Mouse (Mus musculus) liver, adult 2 months (tissue): ENCODE measurements at regions not wholly inside any gene's neighbourhood (a gene's known extent, or its start where the extent isn't known, plus 50 kb on each side); places are given as distances from the start of the nearest gene placed in this dataset.

Experiments used
- DNase-seq: peaks from one replicate; pipeline ENCODE4 v3.0.0-alpha.2; 2011; ENCODE audit warnings: low read depth, low spot score; ENCODE audit errors: extremely low read depth
- H3K27ac ChIP-seq: fragments of 200-500 bp; replicated peaks from 2 replicates; pipeline ENCODE4 v1.5.1; 2012; ENCODE audit warnings: low read depth, mild to moderate bottlenecking, control low read depth, inconsistent platforms, low read length; ENCODE audit not compliant: insufficient read depth
- H3K27me3 ChIP-seq: fragments of 200-500 bp; 2 replicates; pipeline ENCODE4 v1.6.1; 2012; ENCODE audit warnings: mild to moderate bottlenecking, moderate library complexity, low read length, inconsistent platforms; ENCODE audit not compliant: control insufficient read depth, insufficient read depth
- H3K36me3 ChIP-seq: fragments of 200-500 bp; 2 replicates; pipeline ENCODE4 v1.6.1; 2012; ENCODE audit warnings: low read length, inconsistent platforms; ENCODE audit not compliant: control insufficient read depth, insufficient read depth
- H3K4me1 ChIP-seq: fragments of 200-500 bp; 2 replicates; pipeline ENCODE4 v1.6.1; 2011; ENCODE audit warnings: low read length; ENCODE audit not compliant: control insufficient read depth, insufficient read depth
- H3K4me3 ChIP-seq: fragments of 200-500 bp; 2 replicates; pipeline ENCODE4 v1.5.1; 2011; ENCODE audit warnings: low read depth, mild to moderate bottlenecking, control low read depth, low read length, moderate library complexity; ENCODE audit not compliant: insufficient read depth
- H3K79me2 ChIP-seq: fragments of 200-500 bp; 2 replicates; pipeline ENCODE4 v1.6.1; 2012; ENCODE audit warnings: inconsistent platforms, mild to moderate bottlenecking, low read length, moderate library complexity; ENCODE audit not compliant: control insufficient read depth, insufficient read depth
- H3K9ac ChIP-seq: fragments of 200-500 bp; 2 replicates; pipeline ENCODE4 v1.6.1; 2012; ENCODE audit warnings: low read depth, mild to moderate bottlenecking, control low read depth, inconsistent platforms, low read length
- CTCF ChIP-seq: fragments of 200-500 bp; IDR thresholded peaks from 2 replicates; pipeline ENCODE4 v1.5.1; 2011; ENCODE audit warnings: low read depth, low read length, control low read depth
- POLR2A ChIP-seq: fragments of 200-500 bp; IDR thresholded peaks from 2 replicates; pipeline ENCODE4 v1.6.1; 2011; ENCODE audit warnings: low read length, control low read depth; ENCODE audit not compliant: insufficient read depth; ENCODE audit errors: extremely low read depth
- WGBS: fragments of 180-500 bp; shearing (Covaris S2); methylation state at CpG from one replicate; pipeline ENCODE4 v1.1.7; 2018; 5-methylcytosine and 5-hydroxymethylcytosine counted together

GRCm38 (mm10) chr19:21989857-21990256, 149.0 kb upstream of the Trpm3 start:
- no peaks in the 10 kb centered on the region for H3K36me3 ChIP-seq
- H3K79me2 ChIP-seq: no peaks in the 10 kb centered on the region
- H3K27ac ChIP-seq: no peak overlapping the region
- H3K27me3 ChIP-seq: no peaks in the 10 kb centered on the region
- no peak overlapping the region for H3K9ac ChIP-seq
- TF ChIP-seq CTCF (no peak), POLR2A (no peak)
- H3K4me1 ChIP-seq: no peaks in the 10 kb centered on the region
- WGBS: 81% methylated on average over 4 of the region's 4 CpGs
- no peak overlapping the region for H3K4me3 ChIP-seq
- DNase-seq: no peak

GRCm38 (mm10) chr19:21990970-21991369, 147.9 kb upstream of the Trpm3 start:
- Histone ChIP-seq H3K27ac (no peak overlapping the region), H3K79me2 (no peaks in the 10 kb centered on the region), H3K4me3 (no peak overlapping the region), H3K27me3 (no peaks in the 10 kb centered on the region), H3K4me1 (no peaks in the 10 kb centered on the region), H3K9ac (no peak overlapping the region), H3K36me3 (no peaks in the 10 kb centered on the region)
- 67% methylated on average over 4 of the region's 4 CpGs for WGBS
- TF ChIP-seq CTCF (no peak), POLR2A (no peak)
- no peak for DNase-seq

- Histone ChIP-seq H3K27ac (no peak overlapping the region), H3K9ac (no peak overlapping the region), H3K4me1 (no peaks in the 10 kb centered on the region), H3K4me3 (no peak overlapping the region), H3K36me3 (no peaks in the 10 kb centered on the region), H3K79me2 (no peaks in the 10 kb centered on the region), H3K27me3 (no peaks in the 10 kb centered on the region)
- no peak for TF ChIP-seq POLR2A
- no peak for TF ChIP-seq CTCF
- DNase-seq: no peak
Observed at GRCm38 (mm10) chr19:21991413-21991812, 147.4 kb upstream of the Trpm3 start.

GRCm38 (mm10) chr19:21999621-22000020, 139.2 kb upstream of the Trpm3 start:
- Histone ChIP-seq H3K4me1 (no peaks in the 10 kb centered on the region), H3K27ac (no peak overlapping the region), H3K4me3 (no peak overlapping the region), H3K9ac (no peak overlapping the region), H3K27me3 (no peaks in the 10 kb centered on the region), H3K36me3 (no peaks in the 10 kb centered on the region), H3K79me2 (no peaks in the 10 kb centered on the region)
- WGBS: 86% methylated on average over 5 of the region's 5 CpGs
- TF ChIP-seq POLR2A (no peak), CTCF (no peak)
- no peak for DNase-seq

- Histone ChIP-seq H3K79me2 (no peaks in the 10 kb centered on the region), H3K4me3 (no peak overlapping the region), H3K27me3 (no peaks in the 10 kb centered on the region), H3K9ac (no peak overlapping the region), H3K4me1 (no peaks in the 10 kb centered on the region), H3K36me3 (no peaks in the 10 kb centered on the region), H3K27ac (no peak overlapping the region)
- no peak for DNase-seq
- no peak for TF ChIP-seq POLR2A
- TF ChIP-seq CTCF: no peak
- 84% methylated on average over 13 of the region's 13 CpGs for WGBS
Observed at GRCm38 (mm10) chr19:22008053-22008935, 130.6 kb upstream of the Trpm3 start.

- H3K27me3 ChIP-seq: no peaks in the 10 kb centered on the region
- TF ChIP-seq CTCF: no peak
- H3K79me2 ChIP-seq: no peaks in the 10 kb centered on the region
- H3K27ac ChIP-seq: no peak overlapping the region
- no peaks in the 10 kb centered on the region for H3K36me3 ChIP-seq
- no peak for DNase-seq
- H3K4me3 ChIP-seq: no peak overlapping the region
- H3K4me1 ChIP-seq: no peaks in the 10 kb centered on the region
- no peak overlapping the region for H3K9ac ChIP-seq
- 70% methylated on average over 5 of the region's 5 CpGs for WGBS
Observed at GRCm38 (mm10) chr19:22010239-22010638, 128.6 kb upstream of the Trpm3 start.
